Mouse (Mus musculus) MEL (cell line): ENCODE measurements around the gene Hoxc5. TPM values are rescaled to one million over a fixed set of nuclear protein-coding genes. Genes with fewer than 3 reads are reported as not detected.

ENCODE experiments used
- DNase-seq: peaks from one replicate; pipeline ENCODE4 v3.0.0; 2011; ENCODE audit warnings: low read depth, low spot score
- H3K27ac ChIP-seq: 2 replicates; pipeline ENCODE4 v1.5.1; 2012; ENCODE audit warnings: low read depth, mild to moderate bottlenecking, control low read depth, low read length, moderate library complexity; ENCODE audit not compliant: control insufficient read depth
- H3K27me3 ChIP-seq, 2 experiments: fragments of 150-350 bp in 1 of 2; sonication (generic) in 1 of 2; 2 replicates each; pipeline ENCODE4 v1.6.1; 2012; ENCODE audit warnings: low read length in 2 of 2, mild to moderate bottlenecking in 2 of 2, improper control_type of control experiment in 1 of 2, moderate library complexity in 1 of 2; ENCODE audit not compliant: insufficient read depth in 2 of 2, control insufficient read depth in 1 of 2
- H3K36me3 ChIP-seq, 2 experiments: 2 replicates each; pipeline ENCODE4 v1.6.1; 2012 to 2014; ENCODE audit warnings: low read length in 2 of 2, improper control_type of control experiment in 1 of 2, inconsistent platforms in 1 of 2, mild to moderate bottlenecking in 1 of 2; ENCODE audit not compliant: insufficient read depth in 2 of 2, control insufficient read depth in 1 of 2
- H3K4me1 ChIP-seq, 2 experiments: fragments of 150-350 bp in 1 of 2; sonication (generic) in 1 of 2; 2 replicates each; pipeline ENCODE4 v1.6.1; 2012; ENCODE audit warnings: low read length in 2 of 2, improper control_type of control experiment in 1 of 2, mild to moderate bottlenecking in 1 of 2; ENCODE audit not compliant: insufficient read depth in 2 of 2, control insufficient read depth in 1 of 2
- H3K4me3 ChIP-seq, 2 experiments: fragments of 150-350 bp in 1 of 2; sonication (generic) in 1 of 2; 2 replicates each; pipeline ENCODE4 v1.5.1; 2012; ENCODE audit warnings: low read depth in 2 of 2, low read length in 2 of 2, mild to moderate bottlenecking in 2 of 2, moderate library complexity in 2 of 2, control low read depth in 1 of 2, improper control_type of control experiment in 1 of 2; ENCODE audit not compliant: control insufficient read depth in 1 of 2, insufficient read depth in 1 of 2
- H3K79me2 ChIP-seq: 2 replicates; pipeline ENCODE4 v1.6.1; 2012; ENCODE audit warnings: mild to moderate bottlenecking, low read length, moderate library complexity; ENCODE audit not compliant: control insufficient read depth, poor library complexity, insufficient read depth
- H3K9ac ChIP-seq: 2 replicates; pipeline ENCODE4 v1.6.1; 2012; ENCODE audit warnings: low read depth, mild to moderate bottlenecking, control low read depth, low read length, moderate library complexity; ENCODE audit not compliant: control insufficient read depth, poor library complexity, severe bottlenecking
- H3K9me3 ChIP-seq: fragments of 150-350 bp; sonication (generic); replicated peaks from 2 replicates; pipeline ENCODE4 v1.6.1; 2012; ENCODE audit warnings: mild to moderate bottlenecking, low read length, improper control_type of control experiment, moderate library complexity; ENCODE audit not compliant: insufficient read depth
- CHD1 ChIP-seq: IDR thresholded peaks from 2 replicates; pipeline ENCODE4 v1.6.1; 2012; ENCODE audit warnings: low read depth, mild to moderate bottlenecking, inconsistent platforms, low read length, improper control_type of control experiment
- CHD2 ChIP-seq: IDR thresholded peaks from 2 replicates; pipeline ENCODE4 v1.6.1; 2011; ENCODE audit warnings: low read length, improper control_type of control experiment
- ETS1 ChIP-seq: IDR thresholded peaks from 2 replicates; pipeline ENCODE4 v1.6.1; 2012; ENCODE audit warnings: low read depth, mild to moderate bottlenecking, inconsistent platforms, low read length, improper control_type of control experiment, moderate library complexity
- GABPA ChIP-seq: IDR thresholded peaks from 2 replicates; pipeline ENCODE4 v1.6.1; 2012; ENCODE audit warnings: low read depth, mild to moderate bottlenecking, inconsistent platforms, low read length, improper control_type of control experiment, moderate library complexity
- HCFC1 ChIP-seq: IDR thresholded peaks from 2 replicates; pipeline ENCODE4 v1.6.1; 2012; ENCODE audit warnings: low read depth, mild to moderate bottlenecking, inconsistent platforms, low read length, improper control_type of control experiment, moderate library complexity
- KAT2A ChIP-seq: conservative IDR thresholded peaks from 2 replicates; pipeline ENCODE4 v1.6.1; 2012; ENCODE audit warnings: low read depth, low read length, improper control_type of control experiment, inconsistent platforms
- MAZ ChIP-seq: IDR thresholded peaks from 2 replicates; pipeline ENCODE4 v1.6.1; 2012; ENCODE audit warnings: low read depth, mild to moderate bottlenecking, inconsistent platforms, low read length, improper control_type of control experiment
- MEF2A ChIP-seq: IDR thresholded peaks from 2 replicates; pipeline ENCODE4 v1.6.1; 2014; ENCODE audit warnings: low read depth, mild to moderate bottlenecking, inconsistent platforms, low read length, improper control_type of control experiment; ENCODE audit not compliant: poor library complexity, insufficient replicate concordance, severe bottlenecking; ENCODE audit errors: extremely low read depth
- MYB ChIP-seq: IDR thresholded peaks from 2 replicates; pipeline ENCODE4 v1.6.1; 2011; ENCODE audit warnings: mild to moderate bottlenecking, low read depth, low read length, improper control_type of control experiment
- NELFE ChIP-seq: IDR thresholded peaks from 2 replicates; pipeline ENCODE4 v1.6.1; 2011; ENCODE audit warnings: low read depth, low read length, improper control_type of control experiment
- POLR2AphosphoS2 ChIP-seq: IDR thresholded peaks from 2 replicates; pipeline ENCODE4 v1.6.1; 2011; ENCODE audit warnings: low read length, improper control_type of control experiment
- RCOR1 ChIP-seq: IDR thresholded peaks from 2 replicates; pipeline ENCODE4 v1.6.1; 2012; ENCODE audit warnings: low read depth, mild to moderate bottlenecking, inconsistent platforms, low read length, improper control_type of control experiment
- SIN3A ChIP-seq: IDR thresholded peaks from 2 replicates; pipeline ENCODE4 v1.6.1; 2012; ENCODE audit warnings: low read length, improper control_type of control experiment, inconsistent platforms
- USF1 ChIP-seq: IDR thresholded peaks from 2 replicates; pipeline ENCODE4 v1.6.1; 2014; ENCODE audit warnings: low read depth, mild to moderate bottlenecking, inconsistent platforms, low read length, improper control_type of control experiment, moderate library complexity
- USF2 ChIP-seq, 2 experiments: IDR thresholded peaks; 2 replicates each; pipeline ENCODE4 v1.6.1; 2011 to 2012; ENCODE audit warnings: improper control_type of control experiment in 2 of 2, low read length in 2 of 2, borderline replicate concordance in 1 of 2, inconsistent platforms in 1 of 2, low read depth in 1 of 2, mild to moderate bottlenecking in 1 of 2; ENCODE audit not compliant: insufficient read depth in 1 of 2
- ZC3H11A ChIP-seq: IDR thresholded peaks from 2 replicates; pipeline ENCODE4 v1.6.1; 2012; ENCODE audit warnings: low read depth, mild to moderate bottlenecking, inconsistent platforms, low read length, improper control_type of control experiment
- ZKSCAN1 ChIP-seq: IDR thresholded peaks from 2 replicates; pipeline ENCODE4 v1.6.1; 2012; ENCODE audit warnings: low read depth, mild to moderate bottlenecking, inconsistent platforms, low read length, improper control_type of control experiment, moderate library complexity
- ZNF384 ChIP-seq: IDR thresholded peaks from 2 replicates; pipeline ENCODE4 v1.6.1; 2012; ENCODE audit warnings: low read depth, mild to moderate bottlenecking, inconsistent platforms, low read length, improper control_type of control experiment
- polyA plus RNA-seq, 2 experiments: library from polyadenylated mRNA; stranded (reverse) in 1 of 2; unstranded in 1 of 2; fragments of >175 nt in 1 of 2; fragments of >200 nt in 1 of 2; gene quantifications; 2 replicates each; pipeline versions ENCODE4 v1.2.1 to v1.2.4; 2012; ENCODE audit warnings: low replicate concordance in 2 of 2, low read depth in 1 of 2; ENCODE audit not compliant: insufficient read length in 2 of 2, insufficient read depth in 1 of 2, missing spikeins in 1 of 2
- total RNA-seq: library from RNA; depleted of rRNA; stranded (reverse); fragments of 300-350 nt; gene quantifications from 2 replicates; pipeline ENCODE4 v1.2.3, GENCODE M21; 2012

Hoxc5 gene
- total and polyA plus RNA-seq, 3 experiments: 0.46 to 3.0 TPM; not detected in 1

DNA sequence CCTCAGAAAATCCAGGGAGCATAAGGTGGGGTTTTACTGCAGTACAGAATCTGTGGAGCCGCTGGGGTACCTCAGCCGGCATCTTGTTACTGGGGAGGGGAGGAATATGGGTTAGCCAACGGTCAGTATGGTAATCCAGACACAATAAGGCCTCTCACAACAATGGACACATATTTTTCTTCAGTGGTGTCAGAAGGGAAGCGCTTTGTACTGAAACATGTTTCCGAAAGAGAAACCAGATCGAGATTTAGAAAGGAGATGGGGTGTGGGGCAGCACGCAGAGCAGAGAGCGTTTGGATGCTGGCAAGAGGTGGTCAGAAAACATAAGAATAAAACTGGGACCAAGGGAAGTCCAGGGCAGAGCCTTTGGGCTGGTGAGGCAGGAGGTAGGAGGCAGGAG lies 62.9 kb downstream of the Hoxc5 start:
- TF ChIP-seq USF1: no peak
- no peak for TF ChIP-seq CHD1
- no peak for TF ChIP-seq NELFE
- TF ChIP-seq CHD2: no peak
- no peak for TF ChIP-seq ZKSCAN1
- no peak for TF ChIP-seq MAZ
- no peak for TF ChIP-seq POLR2AphosphoS2
- no peak for TF ChIP-seq MEF2A
- no peak for TF ChIP-seq KAT2A
- TF ChIP-seq USF2 (IDR thresholded peaks at IDR 0.05; ENCODE audit: borderline replicate concordance in 1 of 2, insufficient read depth in 1 of 2, low read depth in 1 of 2, low read length in 2 of 2): no peak
- no peak for TF ChIP-seq ZNF384
- TF ChIP-seq SIN3A: no peak
- TF ChIP-seq RCOR1: no peak
- TF ChIP-seq ETS1: no peak
- no peak for TF ChIP-seq MYB
- TF ChIP-seq, all 39 proteins: peak for 0
- no peak overlapping the region for H3K4me3 ChIP-seq
- no peaks in the 10 kb centered on the region for H3K27me3 ChIP-seq
- H3K27ac ChIP-seq: no peak overlapping the region
- no peak for DNase-seq
- no peak overlapping the region for H3K9ac ChIP-seq
- no peaks in the 10 kb centered on the region for H3K36me3 ChIP-seq
- H3K9me3 ChIP-seq: no peaks in the 10 kb centered on the region
- peaks cover 0 to 9% of the 10 kb centered on the region in 2 experiments; a peak in 3 of 4 replicates for H3K4me1 ChIP-seq
- H3K79me2 ChIP-seq: 0 out of 2 replicates have a peak, but pooled peaks cover 1% of the 10 kb centered on the region

DNA sequence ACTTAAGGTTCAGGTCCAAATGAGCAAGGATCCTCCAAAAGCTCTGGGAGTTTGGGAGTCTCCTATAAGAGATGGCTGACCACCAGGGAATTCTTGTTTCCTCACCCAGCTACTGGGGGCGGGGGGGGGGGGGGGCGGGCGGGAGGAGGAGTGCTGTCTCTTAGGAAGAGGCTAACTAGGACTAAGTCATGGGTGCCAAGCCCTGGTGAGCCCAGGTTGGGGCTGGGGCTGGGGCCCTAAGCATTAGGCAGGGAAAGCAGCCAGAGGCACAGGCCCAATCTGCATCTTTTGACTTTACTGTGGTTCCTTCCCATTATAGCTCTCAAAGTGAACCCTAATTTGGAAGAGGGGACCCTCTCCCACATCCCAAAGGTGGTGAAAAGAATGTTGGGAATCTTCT lies 64.9 kb downstream of the Hoxc5 start:
- Histone ChIP-seq H3K27me3 (no peaks in the 10 kb centered on the region), H3K4me1 (peaks cover 0 to 9% of the 10 kb centered on the region in 2 experiments; a peak in 3 of 4 replicates), H3K9me3 (no peaks in the 10 kb centered on the region), H3K79me2 (peaks cover 9% of the 10 kb centered on the region), H3K4me3 (no peak overlapping the region), H3K27ac (no peak overlapping the region), H3K36me3 (peaks cover 0 to 4% of the 10 kb centered on the region in 2 experiments; a peak in 2 of 4 replicates), H3K9ac (no peak overlapping the region)
- no peak for DNase-seq
- TF ChIP-seq ZC3H11A: no peak
- no peak for TF ChIP-seq MYB
- TF ChIP-seq CHD2: no peak
- TF ChIP-seq ZKSCAN1: no peak
- no peak for TF ChIP-seq HCFC1
- TF ChIP-seq GABPA: no peak
